Mouse (Mus musculus): Measurements from ENCODE around the gene Fkbp8. TPM values are rescaled to one million over a fixed set of nuclear protein-coding genes. Genes with fewer than 3 reads are reported as not detected.

Gene Fkbp8
- polyA plus RNA-seq, 1 experiment from 2014 or later = 357 TPM

DNA sequence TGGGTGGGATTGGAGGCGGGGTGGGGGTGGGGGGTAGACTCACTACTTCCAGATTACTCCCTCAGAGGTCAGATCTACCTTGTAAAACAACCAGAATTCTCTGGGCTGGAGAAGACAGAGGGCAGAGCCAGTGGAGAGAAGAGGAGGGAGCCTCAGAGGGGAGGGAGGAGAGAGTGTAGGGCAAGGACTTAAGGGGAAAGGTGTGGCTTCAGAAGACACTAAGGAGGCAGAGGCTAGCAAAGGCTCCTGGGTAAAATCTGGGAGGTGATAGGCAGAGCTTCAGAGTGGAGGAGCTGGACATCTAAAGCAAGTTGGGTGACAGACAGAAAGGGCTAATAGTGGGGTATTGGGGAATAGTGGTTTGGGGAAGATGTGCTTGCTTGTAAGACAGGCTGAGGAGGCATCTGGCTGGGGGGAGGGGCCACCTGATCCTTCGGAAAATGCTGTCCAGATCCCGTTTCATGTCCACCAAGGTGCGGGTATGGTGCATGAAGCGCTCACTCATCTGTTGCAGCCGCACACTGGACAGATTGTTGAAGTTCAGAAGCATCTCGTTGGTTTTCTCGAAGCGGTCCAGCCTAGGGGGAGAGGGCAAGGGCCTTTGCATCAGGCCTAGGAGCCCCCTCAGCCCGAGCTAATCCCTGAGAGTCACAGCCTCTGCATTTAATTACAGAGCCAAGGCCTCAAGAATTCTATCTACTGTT, 9.4 kb upstream of the Fkbp8 start:
- WGBS = 76% methylated on average over 10 of the region's 10 CpGs
- Histone ChIP-seq H3K27me3 (no peaks in the 10 kb centered on the region), H3K9me3 (replicated peaks) (no peaks in the 10 kb centered on the region), H3K4me3 (no peak overlapping the region), H3K9ac (no peak overlapping the region), H3K27ac (no peak overlapping the region), H3K4me2 (no peak overlapping the region), H3K4me1 (peaks cover 10% of the 10 kb centered on the region), H3K36me3 (ENCODE audit: poor library complexity, severe bottlenecking) (peaks cover 46% of the 10 kb centered on the region)
- ATAC-seq = no peak

DNA sequence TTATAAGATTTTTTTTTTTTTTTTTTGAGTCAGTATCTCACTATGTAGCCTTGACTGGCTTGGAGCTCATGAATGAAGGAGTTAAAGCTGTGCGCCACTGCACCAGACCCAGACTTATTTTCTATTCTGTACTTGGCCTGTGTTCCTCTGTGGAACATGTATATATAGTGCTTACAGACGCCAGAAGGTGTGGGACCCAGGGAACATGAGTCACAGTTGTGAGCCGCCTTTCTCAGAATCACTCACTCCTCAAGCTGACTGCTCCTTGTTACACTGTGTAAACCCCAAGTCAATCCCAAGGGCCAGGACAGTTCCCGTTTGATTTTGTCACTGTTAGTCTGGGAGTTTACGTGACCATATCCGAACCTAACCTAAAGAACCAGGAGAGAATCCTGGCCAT, 8.5 kb upstream of the Fkbp8 start:
- peaks cover 10% of the 10 kb centered on the region for H3K4me1 ChIP-seq
- 96% methylated on average over 6 of the region's 6 CpGs for WGBS
- ATAC-seq = no peak

DNA sequence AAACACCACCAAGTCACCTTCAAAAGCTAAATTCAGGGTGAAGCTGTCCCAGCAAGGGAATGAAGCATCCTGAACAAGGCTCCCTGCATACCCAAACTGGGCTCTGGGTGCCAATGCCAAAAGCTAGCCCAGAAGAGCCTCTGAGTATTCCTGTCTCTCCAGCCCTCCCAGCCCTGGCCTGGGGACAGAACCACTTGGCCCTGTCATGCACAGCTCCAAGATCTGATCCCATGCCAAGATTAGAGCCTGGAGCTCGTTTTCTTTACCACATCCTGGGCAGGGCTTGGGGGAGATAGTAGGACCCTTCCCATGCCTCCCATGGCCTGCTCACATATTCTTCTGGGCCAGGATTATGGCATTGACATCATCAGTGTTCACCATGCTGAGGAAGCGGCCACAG, 7.9 kb upstream of the Fkbp8 start:
- 59% methylated on average over 2 of the region's 2 CpGs for WGBS
- Histone ChIP-seq H3K27ac (no peak overlapping the region), H3K4me2 (no peak overlapping the region), H3K9ac (no peak overlapping the region), H3K4me1 (peaks cover 10% of the 10 kb centered on the region), H3K4me3 (no peak overlapping the region), H3K36me3 (ENCODE audit: poor library complexity, severe bottlenecking) (peaks cover 34% of the 10 kb centered on the region), H3K27me3 (no peaks in the 10 kb centered on the region), H3K9me3 (replicated peaks) (no peaks in the 10 kb centered on the region)
- no peak for ATAC-seq

More for the DNA sequence above, 8.5 kb upstream of the Fkbp8 start:
- no peak overlapping the region for H3K9ac ChIP-seq
- H3K27me3 ChIP-seq = no peaks in the 10 kb centered on the region
- H3K36me3 ChIP-seq (ENCODE audit: poor library complexity, severe bottlenecking) = peaks cover 37% of the 10 kb centered on the region
- no peaks in the 10 kb centered on the region for H3K9me3 ChIP-seq (replicated peaks)
- no peak overlapping the region for H3K27ac ChIP-seq
- H3K4me2 ChIP-seq = no peak overlapping the region
- no peak overlapping the region for H3K4me3 ChIP-seq

DNA sequence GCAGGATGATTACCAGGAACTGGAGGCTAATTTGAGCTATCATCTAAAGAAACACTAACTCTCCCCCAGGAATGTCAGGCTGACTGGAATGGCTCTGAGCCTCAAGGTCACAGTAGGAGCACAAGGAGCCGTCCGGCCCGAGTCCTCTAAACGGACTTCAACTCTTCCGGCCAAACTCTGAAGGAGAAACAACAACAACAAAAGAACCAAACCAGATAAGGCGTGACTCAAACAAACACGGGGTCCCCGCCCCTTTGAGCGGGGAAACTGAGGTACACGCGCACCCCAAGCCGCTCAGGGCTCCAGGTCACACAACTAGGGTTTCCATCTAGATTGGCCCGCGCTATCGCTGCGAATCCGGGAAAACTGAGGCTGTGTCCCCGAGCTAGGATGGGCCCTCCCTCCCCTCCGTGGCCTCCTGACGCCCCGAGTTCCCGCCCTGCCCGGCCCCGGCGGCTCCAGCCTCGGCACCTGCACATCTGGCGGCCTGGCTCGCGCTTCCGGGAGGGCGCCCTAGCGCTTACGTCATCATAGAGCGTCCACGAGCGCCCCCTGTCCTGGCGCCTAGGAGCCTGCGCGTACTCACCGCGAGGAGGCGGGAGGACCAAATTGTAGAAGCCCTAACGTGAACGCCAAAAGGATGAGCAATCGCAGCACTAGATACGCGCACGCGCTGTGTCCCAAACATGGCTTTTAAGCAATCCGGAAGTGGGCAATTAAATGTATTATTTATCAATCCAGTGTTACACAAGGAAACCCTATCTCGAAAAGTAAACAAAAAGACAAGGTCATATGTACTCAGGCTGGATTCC, 4.7 kb upstream of the Fkbp8 start:
- Histone ChIP-seq H3K27ac (peak overlapping the region; percentile 84), H3K27me3 (no peaks in the 10 kb centered on the region)

DNA sequence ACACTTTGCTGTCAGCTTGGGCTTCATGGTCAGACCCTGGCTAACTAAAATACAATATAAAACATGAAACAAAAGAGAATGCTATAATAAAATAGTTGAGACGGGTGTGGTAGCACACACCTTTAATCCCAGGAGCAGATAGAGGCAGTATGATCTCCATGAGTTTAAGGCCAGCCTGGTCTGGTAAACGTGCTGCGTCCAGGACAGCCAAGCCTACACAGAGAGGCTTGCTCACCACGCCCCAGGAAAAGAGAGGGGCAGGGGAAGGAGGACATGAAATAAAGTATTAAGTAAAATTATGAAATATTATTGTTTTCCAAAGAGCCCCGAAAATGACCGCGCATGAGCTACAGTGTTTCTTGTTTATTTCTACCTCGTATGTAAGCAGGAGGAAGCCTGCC, 413 bp upstream of the Fkbp8 start:
- Histone ChIP-seq H3K4me1 (peaks cover 33% of the 10 kb centered on the region), H3K9ac (peak overlapping the region; percentile 92), H3K4me2 (peak overlapping the region; percentile 88), H3K4me3 (peak overlapping the region; percentile 77), H3K27ac (peak overlapping the region; percentile 2; the same call in 1 of the 2 replicates), H3K9me3 (replicated peaks) (no peaks in the 10 kb centered on the region), H3K27me3 (no peaks in the 10 kb centered on the region), H3K36me3 (ENCODE audit: poor library complexity, severe bottlenecking) (peaks cover 27% of the 10 kb centered on the region)
- no peak for ATAC-seq
- WGBS = 2% methylated on average over 8 of the region's 8 CpGs

More for the DNA sequence above, 4.7 kb upstream of the Fkbp8 start:
- H3K4me1 ChIP-seq = peaks cover 22% of the 10 kb centered on the region
- H3K9ac ChIP-seq = peak overlapping the region; percentile 77
- H3K9me3 ChIP-seq (replicated peaks) = no peaks in the 10 kb centered on the region
- under 1% methylated on average over 51 of the region's 51 CpGs for WGBS
- peak overlapping the region; percentile 76 for H3K4me3 ChIP-seq
- ATAC-seq = peak; percentile 88
- peak overlapping the region; percentile 80 for H3K4me2 ChIP-seq
- H3K36me3 ChIP-seq (ENCODE audit: poor library complexity, severe bottlenecking) = peaks cover 17% of the 10 kb centered on the region

DNA sequence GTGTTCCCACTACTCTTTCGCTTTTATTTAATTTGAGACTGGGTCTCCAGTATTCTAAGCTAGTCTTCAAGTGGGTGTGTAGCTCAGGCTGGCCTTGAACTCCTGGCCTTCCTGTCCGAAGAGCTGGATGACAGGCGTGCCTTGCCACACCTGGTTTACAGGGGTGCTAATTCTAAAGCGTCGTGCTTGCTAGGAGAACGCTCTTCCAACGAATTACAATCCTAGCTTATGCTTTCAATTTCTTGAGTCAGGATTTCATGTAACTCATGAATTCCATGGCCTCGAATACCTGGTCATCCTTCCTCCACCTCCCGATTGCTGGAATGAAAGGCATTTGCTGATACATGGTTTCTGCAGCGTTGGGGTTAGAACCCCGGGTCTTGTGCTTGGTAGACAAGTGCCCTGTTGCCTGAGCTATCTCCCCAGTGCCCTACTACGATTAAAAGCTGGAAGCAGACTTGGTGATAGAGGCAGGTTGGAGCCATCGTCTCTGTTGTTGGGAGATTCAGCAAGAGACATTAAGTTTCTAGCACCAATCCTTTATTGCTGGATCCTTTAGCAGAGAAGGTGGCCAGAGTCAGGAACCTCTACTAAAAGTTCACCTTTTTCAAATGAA, 766 bp downstream of the Fkbp8 start:
- no peak for ATAC-seq
- WGBS = 39% methylated on average over 13 of the region's 13 CpGs

DNA sequence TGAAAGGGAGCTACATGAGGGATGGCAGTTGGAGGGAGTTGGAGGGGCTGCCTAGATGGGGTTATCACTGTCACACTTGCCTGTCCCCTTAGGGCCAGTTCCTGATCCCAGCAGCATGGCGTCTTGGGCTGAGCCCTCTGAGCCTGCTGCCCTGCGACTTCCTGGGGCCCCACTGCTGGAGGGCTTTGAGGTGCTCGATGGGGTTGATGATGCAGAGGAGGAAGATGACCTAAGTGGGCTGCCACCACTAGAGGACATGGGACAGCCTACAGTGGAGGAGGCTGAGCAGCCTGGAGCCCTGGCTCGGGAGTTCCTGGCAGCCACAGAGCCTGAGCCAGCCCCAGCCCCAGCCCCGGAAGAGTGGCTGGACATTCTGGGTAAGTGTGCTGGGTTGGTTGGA, 1.8 kb downstream of the Fkbp8 start:
- no peaks in the 10 kb centered on the region for H3K27me3 ChIP-seq
- H3K4me2 ChIP-seq = peak overlapping the region; percentile 5; the same call in 1 of the 2 replicates
- WGBS = 84% methylated on average over 5 of the region's 5 CpGs

More for the DNA sequence above, 766 bp downstream of the Fkbp8 start:
- H3K27me3 ChIP-seq = no peaks in the 10 kb centered on the region
- H3K36me3 ChIP-seq (ENCODE audit: poor library complexity, severe bottlenecking) = peaks cover 39% of the 10 kb centered on the region
- H3K9me3 ChIP-seq (replicated peaks) = no peaks in the 10 kb centered on the region
- H3K4me3 ChIP-seq = peak overlapping the region; percentile 77
- H3K4me1 ChIP-seq = peaks cover 28% of the 10 kb centered on the region
- H3K27ac ChIP-seq = peak overlapping the region; percentile 79
- H3K4me2 ChIP-seq = peak overlapping the region; percentile 88
- H3K9ac ChIP-seq = peak overlapping the region; percentile 92

DNA sequence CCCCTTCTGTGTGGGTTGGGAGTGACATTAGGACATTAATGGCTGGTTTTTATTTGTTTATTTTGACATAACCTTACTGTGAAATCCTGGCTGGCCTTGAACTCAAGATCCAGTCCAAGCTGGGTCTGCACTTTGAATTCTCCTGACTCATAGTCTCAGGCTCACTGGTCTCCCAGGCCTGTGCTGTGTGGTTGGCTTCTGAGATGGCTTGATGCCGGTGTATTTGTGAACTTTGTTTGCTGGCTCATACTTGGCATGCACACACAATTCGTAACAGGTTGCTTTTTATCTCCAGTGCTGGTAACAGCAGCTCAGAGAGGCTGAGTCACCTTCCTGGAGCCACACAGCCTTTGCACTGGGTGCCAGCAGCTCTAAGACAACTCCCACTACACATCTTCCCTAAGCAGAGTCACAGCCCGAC, 2.2 kb downstream of the Fkbp8 start:
- ATAC-seq = no peak
- Histone ChIP-seq H3K36me3 (ENCODE audit: poor library complexity, severe bottlenecking) (peaks cover 54% of the 10 kb centered on the region), H3K4me3 (no peak overlapping the region), H3K4me2 (no peak overlapping the region), H3K9ac (peak overlapping the region; percentile 40; the same call in 1 of the 2 replicates), H3K4me1 (peaks cover 28% of the 10 kb centered on the region), H3K27ac (no peak overlapping the region), H3K9me3 (replicated peaks) (no peaks in the 10 kb centered on the region), H3K27me3 (no peaks in the 10 kb centered on the region)
- 97% methylated on average over 3 of the region's 3 CpGs for WGBS

More for the DNA sequence above, 1.8 kb downstream of the Fkbp8 start:
- H3K36me3 ChIP-seq (ENCODE audit: poor library complexity, severe bottlenecking) = peaks cover 49% of the 10 kb centered on the region
- no peak for ATAC-seq
- H3K9ac ChIP-seq = peak overlapping the region; percentile 40
- peaks cover 28% of the 10 kb centered on the region for H3K4me1 ChIP-seq
- H3K4me3 ChIP-seq = no peak overlapping the region
- H3K9me3 ChIP-seq (replicated peaks) = no peaks in the 10 kb centered on the region
- H3K27ac ChIP-seq = no peak overlapping the region

DNA sequence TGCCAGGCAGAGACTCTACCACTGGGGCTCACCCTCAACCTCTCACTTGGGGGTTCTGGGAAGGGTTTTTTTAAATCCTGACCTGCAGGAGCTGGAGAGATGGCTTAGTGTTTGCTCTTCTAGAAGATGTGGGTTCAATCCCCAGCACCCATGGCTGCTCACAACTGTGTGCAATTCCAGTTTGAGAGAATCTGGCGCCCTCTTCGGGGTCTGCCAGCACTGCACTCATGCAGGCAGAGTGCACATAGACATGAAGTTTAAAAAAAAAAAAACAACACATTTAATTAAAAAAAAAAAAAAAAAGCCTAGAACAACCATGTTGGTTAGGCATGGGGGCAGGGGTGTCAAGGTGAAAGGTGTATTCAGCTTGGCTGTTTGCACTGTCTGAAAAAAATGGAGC, 2.8 kb downstream of the Fkbp8 start:
- no peaks in the 10 kb centered on the region for H3K27me3 ChIP-seq
- ATAC-seq = no peak
- H3K27ac ChIP-seq = no peak overlapping the region
- no peaks in the 10 kb centered on the region for H3K9me3 ChIP-seq (replicated peaks)
- no peak overlapping the region for H3K4me3 ChIP-seq
- H3K4me2 ChIP-seq = no peak overlapping the region
- 92% methylated on average over 2 of the region's 2 CpGs for WGBS
- H3K36me3 ChIP-seq (ENCODE audit: poor library complexity, severe bottlenecking) = peaks cover 59% of the 10 kb centered on the region
- no peak overlapping the region for H3K9ac ChIP-seq
- H3K4me1 ChIP-seq = peaks cover 28% of the 10 kb centered on the region

DNA sequence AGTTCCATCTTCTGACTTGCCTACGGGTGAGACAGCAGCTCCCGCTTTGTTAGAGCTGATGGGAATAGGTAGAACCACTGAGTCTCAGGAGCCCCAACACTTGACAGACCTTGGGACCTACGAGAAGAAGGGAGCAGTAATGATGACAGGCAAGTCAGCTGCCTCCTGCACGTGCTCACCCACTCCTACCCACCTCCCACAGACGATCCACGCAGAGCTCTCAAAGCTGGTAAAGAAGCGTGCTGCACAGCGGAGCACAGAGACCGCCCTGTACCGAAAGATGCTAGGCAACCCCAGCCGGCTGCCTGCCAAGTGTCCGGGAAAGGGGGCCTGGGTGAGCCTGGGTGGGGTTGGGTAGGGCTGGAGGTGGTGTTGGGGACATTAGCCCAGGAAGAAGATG, 6.8 kb downstream of the Fkbp8 start:
- H3K27ac ChIP-seq = no peak overlapping the region; the same call in 1 of the 2 replicates
- no peak for ATAC-seq
- H3K4me3 ChIP-seq = no peak overlapping the region
- WGBS = 93% methylated on average over 12 of the region's 12 CpGs
- peaks cover 77% of the 10 kb centered on the region for H3K36me3 ChIP-seq (ENCODE audit: poor library complexity, severe bottlenecking)
- peaks cover 11% of the 10 kb centered on the region for H3K4me1 ChIP-seq
- no peak overlapping the region for H3K4me2 ChIP-seq
- no peak overlapping the region for H3K9ac ChIP-seq
- H3K27me3 ChIP-seq = no peaks in the 10 kb centered on the region
- no peaks in the 10 kb centered on the region for H3K9me3 ChIP-seq (replicated peaks)

DNA sequence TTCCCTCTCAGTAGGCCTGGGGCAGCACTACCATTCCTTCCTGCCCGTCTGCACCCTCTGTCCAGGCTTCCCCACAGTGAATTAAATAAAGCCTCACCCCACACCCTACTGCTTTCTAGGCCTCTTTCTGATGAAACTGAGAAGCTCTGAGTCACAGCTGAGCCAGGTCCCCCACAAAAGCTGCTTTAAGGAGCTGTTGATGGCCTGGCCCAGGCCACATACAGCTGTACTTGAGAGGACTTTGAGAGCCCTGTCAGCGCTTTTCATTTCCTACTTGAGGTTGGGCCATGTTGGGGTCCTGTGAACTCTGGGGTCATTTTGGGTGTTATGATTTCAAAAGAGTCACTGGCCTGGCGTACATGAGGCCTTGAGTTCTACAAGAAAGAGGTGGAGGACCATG, 7.7 kb downstream of the Fkbp8 start:
- peaks cover 68% of the 10 kb centered on the region for H3K36me3 ChIP-seq (ENCODE audit: poor library complexity, severe bottlenecking)
- no peak overlapping the region for H3K9ac ChIP-seq

DNA sequence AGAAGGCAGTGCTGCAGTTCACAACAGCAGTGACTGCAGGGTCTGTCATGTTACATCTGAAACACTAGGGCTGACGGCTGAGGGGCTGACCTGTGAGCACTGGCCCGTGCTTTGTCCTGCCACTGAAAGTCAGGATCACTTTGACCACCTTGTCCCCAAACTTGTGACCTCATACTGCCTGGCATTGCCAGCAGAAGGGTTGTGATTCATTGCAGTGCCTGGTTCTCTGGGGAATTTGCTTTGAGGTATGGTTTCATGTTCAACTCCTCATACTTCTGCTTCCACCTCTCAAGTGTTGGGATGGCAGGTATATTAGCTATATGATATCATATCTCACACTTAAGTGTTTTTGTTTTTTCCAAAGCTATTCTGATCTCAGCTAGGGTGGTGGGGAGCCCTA, 8.2 kb downstream of the Fkbp8 start:
- Histone ChIP-seq H3K36me3 (ENCODE audit: poor library complexity, severe bottlenecking) (peaks cover 65% of the 10 kb centered on the region), H3K4me2 (no peak overlapping the region), H3K9me3 (replicated peaks) (no peaks in the 10 kb centered on the region), H3K4me1 (peaks cover 16% of the 10 kb centered on the region), H3K27ac (no peak overlapping the region), H3K27me3 (no peaks in the 10 kb centered on the region), H3K4me3 (no peak overlapping the region), H3K9ac (no peak overlapping the region)
- no peak for ATAC-seq
- 82% methylated on average over 2 of the region's 2 CpGs for WGBS

More for the DNA sequence above, 7.7 kb downstream of the Fkbp8 start:
- no peak overlapping the region for H3K27ac ChIP-seq
- WGBS = 95% methylated on average over 3 of the region's 3 CpGs
- H3K4me3 ChIP-seq = no peak overlapping the region
- H3K4me2 ChIP-seq = no peak overlapping the region
- no peak for ATAC-seq
- H3K27me3 ChIP-seq = no peaks in the 10 kb centered on the region
- peaks cover 11% of the 10 kb centered on the region for H3K4me1 ChIP-seq
- H3K9me3 ChIP-seq (replicated peaks) = no peaks in the 10 kb centered on the region

Data from forebrain, embryonic 13.5 days (tissue).